Comparison of ENCODE assay signal across 8 mouse cellular contexts in the genomic region with DNA sequence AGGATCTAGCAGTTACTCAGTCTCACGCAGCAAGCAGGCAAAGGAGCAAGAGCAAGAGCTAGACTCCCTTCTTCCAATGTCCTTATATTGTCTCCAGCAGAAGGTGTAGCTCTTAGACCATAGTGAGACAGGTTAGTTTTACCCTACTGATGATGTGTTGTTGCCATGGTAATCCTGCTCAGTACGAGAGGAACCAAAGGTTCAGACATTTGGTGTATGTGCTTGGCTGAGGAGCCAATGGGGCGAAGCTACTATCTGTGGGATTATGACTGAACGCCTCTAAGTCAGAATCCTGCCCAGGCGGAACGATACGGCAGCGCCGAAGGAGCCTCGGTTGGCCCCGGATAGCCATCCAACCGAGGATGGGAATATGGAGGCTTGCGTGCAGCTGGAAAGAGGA. TPM values are rescaled to one million over a fixed set of nuclear protein-coding genes. Genes with fewer than 3 reads are reported as not detected.
A peak's percentile ranks its signal among the peaks of the same experiment; 100 is the strongest.
DNase-seq lines count a peak whose midpoint lies in the region; ATAC-seq and TF ChIP-seq lines count a peak whose summit lies in the region.
"Not testable (repeated sequence)": the region's sequence is repeated elsewhere in the genome, so short reads cannot be mapped to it uniquely, and the experiment has no call there.

No protein-coding gene starts in this region.

- H3K4me1 ChIP-seq in G1E (ENCODE audit: insufficient read depth, low read depth, low read length); hindbrain, embryonic 11.5 days (replicated peaks; ENCODE audit: control insufficient read depth, insufficient read depth, low read length); lung, adult 2 months (ENCODE audit: control insufficient read depth, insufficient read depth, low read length): not testable (repeated sequence)

- peak; percentile 100 for ATAC-seq in G1E (ENCODE audit: extremely low read depth, insufficient number of reproducible peaks, low FRiP score, poor library complexity, severe bottlenecking)
- peak; percentile 100 for ATAC-seq in hindbrain, embryonic 11.5 days (ENCODE audit: low FRiP score)
- ATAC-seq in neutrophil, adult 5-6 weeks (ENCODE audit: extremely low read depth, insufficient number of reproducible peaks, low FRiP score, poor library complexity, severe bottlenecking), result peak; percentile 93

- H3K27me3 ChIP-seq in G1E (ENCODE audit: insufficient read depth, low read length); hindbrain, embryonic 11.5 days (ENCODE audit: control insufficient read depth, insufficient read depth, low read length): not testable (repeated sequence)

- not testable (repeated sequence) for H3K9ac ChIP-seq in hindbrain, embryonic 11.5 days (ENCODE audit: low read depth, low read length)

- DNase-seq in G1E (ENCODE audit: low spot score), result not testable (repeated sequence)
- peak; percentile 95 for DNase-seq in cerebellum, adult 9-10 months
- DNase-seq in frontal cortex, postnatal 14 days (ENCODE audit: low spot score in 2 of 2), result peak; percentile 87 to 98
- peak; percentile 61 for DNase-seq in hindbrain, embryonic 11.5 days (ENCODE audit: low spot score)
- DNase-seq in layer of hippocampus, adult 9-10 months (ENCODE audit: low spot score), result peak; percentile 100
- peak; percentile 96 for DNase-seq in lung, adult 2 months
- DNase-seq in thymus, postnatal 10 days (ENCODE audit: low spot score in 2 of 2), result peak; percentile 85 to 88

- H3K36me3 ChIP-seq in G1E (replicated peaks); hindbrain, embryonic 11.5 days (ENCODE audit: control insufficient read depth, insufficient read depth, low read length): not testable (repeated sequence)

- TF ChIP-seq POLR2A in lung, adult 2 months (IDR thresholded peaks at IDR 0.05; ENCODE audit: borderline replicate concordance, extremely low read depth, low read depth, low read length), result not testable (repeated sequence)

- not testable (repeated sequence) for H3K4me2 ChIP-seq in hindbrain, embryonic 11.5 days (replicated peaks; ENCODE audit: low read depth, low read length)

- not testable (repeated sequence) for H3K4me3 ChIP-seq in G1E (ENCODE audit: low read depth, low read length); hindbrain, embryonic 11.5 days (ENCODE audit: low read depth, low read length); lung, adult 2 months (replicated peaks; ENCODE audit: extremely low read depth, low read depth, low read length)

- H3K27ac ChIP-seq in hindbrain, embryonic 11.5 days (ENCODE audit: low read depth, low read length), result not testable (repeated sequence)

- not testable (repeated sequence) for TF ChIP-seq CTCF in G1E (IDR thresholded peaks at IDR 0.05; ENCODE audit: low read depth, low read length); lung, adult 2 months (IDR thresholded peaks at IDR 0.05; ENCODE audit: insufficient read depth, low read length)

- 86% methylated on average over 13 of the region's 13 CpGs for WGBS in hindbrain, embryonic 11.5 days
- 72% methylated on average over 13 of the region's 13 CpGs for WGBS in lung, adult 2 months

- not testable (repeated sequence) for H3K9me3 ChIP-seq in G1E (replicated peaks); hindbrain, embryonic 11.5 days (ENCODE audit: control insufficient read depth, low read length)

RNA-seq across cellular contexts. Expression of a gene that starts 38.9 kb away (rescaled TPM):
- 1.2 and 1.6 TPM in 2 replicates for total RNA-seq in G1E (2014; fragmentation: Nextera tagmentation)
- total RNA-seq in G1E (2017), result 0.71 and 1.0 TPM in 2 replicates
- polyA plus RNA-seq in G1E (2012), result 0.11 and 0.25 TPM in 2 replicates
- 2.0 and 2.8 TPM in 2 replicates for polyA plus RNA-seq in hindbrain, embryonic 11.5 days (2014; fragmentation: Nextera tagmentation; extraction: Ambion mirVana)
- 6.3 and 18.6 TPM in 2 replicates for polyA plus RNA-seq in lung, adult 2 months (2012; rRNA removed)
- 1.0 and 2.3 TPM in 2 replicates for total RNA-seq in neutrophil, adult 5-6 weeks (2017)

RNA-seq across cellular contexts. Expression of a gene that starts 39.1 kb away (rescaled TPM):
- 145 and 148 TPM in 2 replicates for total RNA-seq in G1E (2014; fragmentation: Nextera tagmentation)
- total RNA-seq in G1E (2017), result 222 and 225 TPM in 2 replicates
- 52.1 and 76.2 TPM in 2 replicates for polyA plus RNA-seq in G1E (2012)
- 448 and 472 TPM in 2 replicates for polyA plus RNA-seq in hindbrain, embryonic 11.5 days (2014; fragmentation: Nextera tagmentation; extraction: Ambion mirVana)
- 219 and 296 TPM in 2 replicates for polyA plus RNA-seq in lung, adult 2 months (2012; rRNA removed)
- 159 and 183 TPM in 2 replicates for total RNA-seq in neutrophil, adult 5-6 weeks (2017)
